Mouse (Mus musculus) testis, adult 2 months (tissue): ENCODE measurements around the gene Gpx4.

ENCODE experiments used
- CTCF ChIP-seq: fragments of 200-500 bp; IDR thresholded peaks from 2 replicates; pipeline ENCODE4 v1.5.1; 2012; ENCODE audit warnings: low read depth, mild to moderate bottlenecking, inconsistent platforms, low read length, moderate library complexity; ENCODE audit not compliant: control insufficient read depth, insufficient read depth, insufficient replicate concordance
- POLR2A ChIP-seq: fragments of 200-500 bp; IDR thresholded peaks from 2 replicates; pipeline ENCODE4 v1.6.1; 2012; ENCODE audit warnings: low read depth, mild to moderate bottlenecking, inconsistent platforms, low read length, moderate library complexity; ENCODE audit not compliant: control insufficient read depth

DNA sequence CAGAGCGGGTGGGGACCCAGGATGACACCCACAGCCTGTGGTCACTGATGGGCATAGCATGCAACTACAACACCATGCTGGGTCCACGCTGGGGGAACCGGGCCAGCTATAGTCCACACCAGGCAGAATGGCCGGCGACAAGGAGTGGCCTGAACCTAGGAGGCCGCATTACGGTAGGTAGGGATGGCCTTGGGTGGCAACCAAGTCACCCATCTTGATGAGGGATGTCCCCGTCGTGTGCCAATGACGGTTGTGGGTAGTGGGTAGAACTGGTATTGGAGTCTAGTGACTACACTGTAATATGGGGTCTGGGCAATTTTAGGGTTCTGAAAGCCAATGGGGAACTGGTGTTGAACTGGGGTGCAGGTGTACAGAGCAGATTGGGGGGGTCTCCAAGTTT lies 30.0 kb upstream of the Gpx4 start:
- TF ChIP-seq CTCF (no peak), POLR2A (no peak)
